Mouse (Mus musculus): ENCODE measurements around the gene Fbxl7. TPM values are rescaled to one million over a fixed set of nuclear protein-coding genes. Genes with fewer than 3 reads are reported as not detected.

Gene Fbxl7
- 0.55 TPM for polyA plus RNA-seq (2015; fragmentation: Illumina TruSeq; extraction: RNeasy Lipid Tissue Mini Kit (QIAGEN cat#74804); ENCODE audit: insufficient read depth, low read depth, low replicate concordance)

DNA sequence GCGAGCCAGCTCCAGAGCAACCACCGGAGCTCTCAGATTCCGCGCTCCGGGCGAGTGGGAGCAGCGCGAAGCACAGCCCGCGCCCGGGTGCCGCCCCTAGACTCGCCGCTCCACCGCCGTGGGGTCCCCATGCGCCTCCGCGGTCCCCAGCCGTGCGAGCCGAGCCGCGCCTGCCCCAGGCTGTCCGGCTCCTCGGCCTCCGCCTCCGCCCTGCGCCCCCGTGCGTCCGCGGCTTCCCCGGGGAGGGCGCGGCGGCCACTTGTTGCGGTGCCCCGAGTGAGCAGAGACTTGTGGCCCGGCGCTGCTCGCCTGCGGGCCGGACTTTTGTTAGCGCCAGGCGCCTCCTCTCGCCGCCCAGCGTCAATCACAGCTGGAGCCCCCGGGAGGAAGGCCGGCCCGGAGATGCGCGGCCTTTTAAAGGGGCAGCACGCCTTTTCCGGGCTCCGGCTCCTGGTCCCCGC, at the start of gene Fbxl7:
Gene Fbxl7, minus strand, starts transcription at position 330 of the 461 bp plus-strand sequence.

